Mouse (Mus musculus) testis, adult 2 months (tissue): ENCODE measurements around the gene Eif4enif1. TPM values are rescaled to one million over a fixed set of nuclear protein-coding genes. Genes with fewer than 3 reads are reported as not detected.

Experiments used
- H3K27ac ChIP-seq: fragments of 200-500 bp; 2 replicates; pipeline ENCODE4 v1.5.1; 2012; ENCODE audit warnings: low read depth, low read length; ENCODE audit not compliant: control insufficient read depth, insufficient read depth
- H3K27me3 ChIP-seq: fragments of 200-500 bp; 2 replicates; pipeline ENCODE4 v1.6.1; 2012; ENCODE audit warnings: mild to moderate bottlenecking, low read length, moderate library complexity; ENCODE audit not compliant: control insufficient read depth, insufficient read depth
- H3K36me3 ChIP-seq: fragments of 200-500 bp; 2 replicates; pipeline ENCODE4 v1.6.1; 2012; ENCODE audit warnings: mild to moderate bottlenecking, low read length; ENCODE audit not compliant: control insufficient read depth, insufficient read depth
- H3K4me1 ChIP-seq: fragments of 200-500 bp; 2 replicates; pipeline ENCODE4 v1.6.1; 2012; ENCODE audit warnings: low read length; ENCODE audit not compliant: control insufficient read depth, insufficient read depth
- H3K4me3 ChIP-seq: fragments of 200-500 bp; 2 replicates; pipeline ENCODE4 v1.5.1; 2012; ENCODE audit warnings: low read depth, mild to moderate bottlenecking, low read length, moderate library complexity, mixed read lengths; ENCODE audit not compliant: control insufficient read depth
- CTCF ChIP-seq: fragments of 200-500 bp; IDR thresholded peaks from 2 replicates; pipeline ENCODE4 v1.5.1; 2012; ENCODE audit warnings: low read depth, mild to moderate bottlenecking, inconsistent platforms, low read length, moderate library complexity; ENCODE audit not compliant: control insufficient read depth, insufficient read depth, insufficient replicate concordance
- POLR2A ChIP-seq: fragments of 200-500 bp; IDR thresholded peaks from 2 replicates; pipeline ENCODE4 v1.6.1; 2012; ENCODE audit warnings: low read depth, mild to moderate bottlenecking, inconsistent platforms, low read length, moderate library complexity; ENCODE audit not compliant: control insufficient read depth
- polyA plus RNA-seq: library from polyadenylated mRNA; depleted of rRNA; stranded (reverse); fragments of >200 nt; gene quantifications from 2 replicates; pipeline ENCODE4 v1.2.3, GENCODE M21; 2012

The Eif4enif1 gene
- polyA plus RNA-seq, 1 experiment, result 34.8 TPM

DNA sequence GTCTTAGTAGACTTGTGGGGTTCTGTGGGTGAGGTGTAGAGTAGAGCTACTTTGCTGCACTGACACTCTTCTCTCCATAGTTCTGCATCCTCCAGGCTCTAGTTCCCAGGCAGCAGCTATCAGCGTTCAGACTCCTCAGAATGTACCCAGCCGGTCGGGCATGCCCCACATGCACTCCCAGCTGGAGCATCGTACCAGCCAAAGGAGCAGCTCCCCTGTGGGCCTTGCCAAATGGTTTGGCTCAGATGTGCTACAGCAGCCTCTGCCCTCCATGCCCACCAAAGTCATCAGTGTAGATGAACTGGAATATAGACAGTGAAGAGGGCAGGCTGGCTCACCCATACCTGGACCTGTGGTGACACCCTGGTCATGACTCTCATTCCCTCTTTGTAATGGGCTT is 41.6 kb downstream of the Eif4enif1 start:
- H3K27me3 ChIP-seq, result no peaks in the 10 kb centered on the region
- H3K4me1 ChIP-seq, result no peaks in the 10 kb centered on the region
- peaks cover 1% of the 10 kb centered on the region for H3K36me3 ChIP-seq
- H3K27ac ChIP-seq, result no peak overlapping the region
- TF ChIP-seq CTCF (no peak), POLR2A (no peak)
- H3K4me3 ChIP-seq, result no peak overlapping the region

- Histone ChIP-seq H3K4me3 (no peak overlapping the region), H3K27me3 (no peaks in the 10 kb centered on the region), H3K4me1 (no peaks in the 10 kb centered on the region), H3K27ac (no peak overlapping the region), H3K36me3 (peaks cover 1% of the 10 kb centered on the region)
- no peak for TF ChIP-seq POLR2A
These were observed 45.2 kb downstream of the Eif4enif1 start for GRCm38 (mm10) chr11:3247387-3247786.

DNA sequence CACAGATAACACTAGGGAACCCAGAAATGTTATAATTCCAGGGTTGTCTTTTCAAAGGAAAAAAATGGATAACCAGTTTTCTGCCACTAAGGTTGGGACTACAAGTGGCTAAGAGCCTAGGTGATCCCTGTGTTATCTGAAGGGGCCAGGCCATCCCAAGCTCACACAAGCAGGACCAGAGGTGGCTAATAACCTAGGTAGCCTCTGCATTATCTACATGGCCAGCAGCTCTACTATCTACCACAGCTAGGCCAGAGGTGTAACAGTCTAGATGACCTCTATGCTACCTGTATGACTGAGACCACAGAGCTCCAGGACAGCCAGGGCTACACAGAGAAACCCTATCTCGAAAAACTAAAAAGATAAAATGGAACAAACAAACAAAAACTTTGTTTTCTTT is 57.3 kb downstream of the Eif4enif1 start:
- Histone ChIP-seq H3K4me3 (no peak overlapping the region), H3K36me3 (peaks cover 4% of the 10 kb centered on the region), H3K27me3 (no peaks in the 10 kb centered on the region), H3K4me1 (no peaks in the 10 kb centered on the region), H3K27ac (no peak overlapping the region)
- TF ChIP-seq CTCF (no peak), POLR2A (no peak)

- peaks cover 2% of the 10 kb centered on the region for H3K36me3 ChIP-seq
- H3K27me3 ChIP-seq, result no peaks in the 10 kb centered on the region
- H3K4me3 ChIP-seq, result peak overlapping the region; percentile 93
- TF ChIP-seq CTCF, result no peak
- no peak for TF ChIP-seq POLR2A
- H3K27ac ChIP-seq, result peak overlapping the region; percentile 95
- no peaks in the 10 kb centered on the region; the same call in 1 of the 2 replicates for H3K4me1 ChIP-seq
These were observed 63.3 kb downstream of the Eif4enif1 start for GRCm38 (mm10) chr11:3265291-3266078.

GRCm38 (mm10) chr11:3266079-3266685 is 64.0 kb downstream of the Eif4enif1 start, which contains the start of gene Drg1:
Gene Drg1 (minus strand): TSS chr11:3266415.
- no peak for TF ChIP-seq CTCF
- peak; percentile 95 for TF ChIP-seq POLR2A
- H3K27me3 ChIP-seq, result no peaks in the 10 kb centered on the region
- peak within 1 kb of the TSS; percentile 95 for H3K27ac ChIP-seq
- H3K4me3 ChIP-seq, result peak within 1 kb of the TSS; percentile 93
- H3K4me1 ChIP-seq, result no peaks in the 10 kb centered on the region; the same call in 1 of the 2 replicates
- peaks cover 2% of the 10 kb centered on the region for H3K36me3 ChIP-seq

GRCm38 (mm10) chr11:3267133-3267532 is 64.9 kb downstream of the Eif4enif1 start:
- Histone ChIP-seq H3K4me1 (no peaks in the 10 kb centered on the region; the same call in 1 of the 2 replicates), H3K27ac (no peak overlapping the region), H3K36me3 (no peaks in the 10 kb centered on the region; the same call in 1 of the 2 replicates), H3K27me3 (no peaks in the 10 kb centered on the region), H3K4me3 (peak overlapping the region; percentile 59)
- TF ChIP-seq POLR2A, result no peak
- TF ChIP-seq CTCF, result no peak

DNA sequence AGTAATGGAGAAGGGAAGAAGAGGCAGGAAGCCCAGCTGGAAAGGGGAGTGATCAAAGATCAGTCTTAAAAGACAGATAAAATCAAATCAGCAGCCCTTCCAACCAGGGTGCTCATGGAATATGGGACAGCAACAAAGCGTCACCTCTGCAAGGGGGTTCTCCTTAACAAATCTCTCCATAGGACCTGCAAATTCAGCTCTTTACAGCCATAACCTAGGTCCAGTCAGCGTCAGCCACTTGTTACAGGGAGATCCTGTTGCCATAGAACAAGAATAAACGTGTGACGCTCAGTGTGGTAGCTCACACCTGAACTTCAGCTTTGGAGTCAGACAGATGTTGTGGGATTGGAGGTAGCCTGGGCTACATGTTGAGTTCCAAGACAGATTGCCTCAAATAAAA is 67.0 kb downstream of the Eif4enif1 start:
- H3K36me3 ChIP-seq, result no peaks in the 10 kb centered on the region
- no peaks in the 10 kb centered on the region for H3K27me3 ChIP-seq
- no peak for TF ChIP-seq POLR2A
- no peak for TF ChIP-seq CTCF
- H3K27ac ChIP-seq, result no peak overlapping the region
- H3K4me1 ChIP-seq, result no peaks in the 10 kb centered on the region; the same call in 1 of the 2 replicates
- no peak overlapping the region for H3K4me3 ChIP-seq

DNA sequence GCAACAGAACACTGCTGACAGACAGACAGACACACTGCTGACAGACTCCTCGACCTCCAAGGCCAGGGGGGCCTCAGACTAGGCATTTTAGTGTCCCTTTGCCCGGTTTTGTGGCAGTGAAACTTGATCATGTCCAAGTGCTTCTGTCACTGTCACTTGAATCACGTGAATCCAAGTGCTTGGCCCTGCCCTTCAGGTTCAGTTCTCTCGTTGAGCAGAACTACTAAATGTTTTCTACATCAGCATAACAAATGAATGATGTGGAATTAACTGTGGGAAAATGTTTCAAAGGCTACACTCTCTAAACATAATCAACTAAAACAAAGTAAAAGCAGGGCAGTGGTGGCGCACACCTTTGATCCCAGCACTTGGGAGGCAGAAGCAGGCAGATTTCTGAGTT is 76.2 kb downstream of the Eif4enif1 start:
- Histone ChIP-seq H3K4me3 (no peak overlapping the region), H3K27me3 (no peaks in the 10 kb centered on the region), H3K27ac (no peak overlapping the region), H3K36me3 (no peaks in the 10 kb centered on the region), H3K4me1 (no peaks in the 10 kb centered on the region)
- TF ChIP-seq POLR2A (no peak), CTCF (no peak)
